Mouse (Mus musculus): ENCODE data around the gene Khdc4.

DNA sequence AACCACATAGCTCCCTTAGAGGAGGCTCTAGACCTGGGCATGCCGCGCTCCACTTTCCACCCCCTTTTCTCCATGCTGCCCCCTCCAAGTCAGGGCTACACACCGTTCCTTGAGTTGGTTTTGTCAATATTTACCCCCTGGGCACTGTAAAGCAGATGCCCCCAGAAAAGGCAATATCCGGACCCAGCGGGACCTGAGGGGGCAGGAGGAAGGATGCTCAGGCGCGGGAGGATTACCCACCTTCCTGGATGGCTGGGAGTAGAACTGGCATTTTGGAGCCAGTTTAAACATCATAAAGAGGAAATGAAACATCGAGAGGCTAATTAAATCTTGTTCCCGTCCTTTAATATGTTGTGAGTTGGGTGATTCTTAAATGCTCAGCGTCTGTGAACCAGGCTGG lies 36.4 kb upstream of the Khdc4 start:
- TF ChIP-seq CTCF (IDR thresholded peaks at IDR 0.05; ENCODE audit: extremely low read depth, insufficient read length, insufficient replicate concordance, low read depth, low read length) (no peak), POLR2A (IDR thresholded peaks at IDR 0.05; ENCODE audit: low read depth, low read length) (no peak)
